Mouse (Mus musculus) ES-E14 (cell line): ENCODE measurements at regions not wholly inside any gene's neighbourhood (a gene's known extent, or its start where the extent isn't known, plus 50 kb on each side); places are given as distances from the start of the nearest gene placed in this dataset.

Source experiments
- DNase-seq: peaks from one replicate; pipeline ENCODE4 v3.0.0-alpha.2; 2013; ENCODE audit warnings: low read depth, low spot score
- H3K27ac ChIP-seq: 2 replicates; pipeline ENCODE4 v1.5.1; 2012; ENCODE audit warnings: low read depth, mild to moderate bottlenecking, low read length, moderate library complexity, mixed read lengths; ENCODE audit not compliant: poor library complexity, insufficient read depth, severe bottlenecking
- H3K36me3 ChIP-seq: 2 replicates; pipeline ENCODE4 v1.6.1; 2012; ENCODE audit warnings: mild to moderate bottlenecking, low read length, moderate library complexity, mixed read lengths; ENCODE audit not compliant: control insufficient read depth, poor library complexity, insufficient read depth, severe bottlenecking
- H3K4me1 ChIP-seq, 2 experiments: fragments of 150-350 bp in 1 of 2; sonication (generic) in 1 of 2; 2 replicates each; pipeline ENCODE4 v1.6.1; 2012; ENCODE audit warnings: low read length in 2 of 2, mild to moderate bottlenecking in 1 of 2, mixed read lengths in 1 of 2; ENCODE audit not compliant: control insufficient read depth in 2 of 2, insufficient read depth in 2 of 2, poor library complexity in 1 of 2
- H3K4me3 ChIP-seq, 2 experiments: fragments of 150-350 bp in 1 of 2; sonication (generic) in 1 of 2; 2 replicates each; pipeline ENCODE4 v1.5.1; 2012; ENCODE audit warnings: low read length in 2 of 2, low read depth in 1 of 2, mild to moderate bottlenecking in 1 of 2, mixed read lengths in 1 of 2; ENCODE audit not compliant: insufficient read depth in 1 of 2, poor library complexity in 1 of 2, severe bottlenecking in 1 of 2
- H3K9ac ChIP-seq: 2 replicates; pipeline ENCODE4 v1.6.1; 2012; ENCODE audit warnings: low read depth, mild to moderate bottlenecking, low read length, mixed read lengths; ENCODE audit not compliant: poor library complexity, insufficient read depth, severe bottlenecking
- H3K9me3 ChIP-seq: fragments of 150-350 bp; sonication (generic); 2 replicates; pipeline ENCODE4 v1.6.1; 2012; ENCODE audit warnings: low read depth, mild to moderate bottlenecking, low read length; ENCODE audit not compliant: control insufficient read depth, insufficient read depth
- CHD2 ChIP-seq: IDR thresholded peaks from 2 replicates; pipeline ENCODE4 v1.6.1; 2014; ENCODE audit warnings: mild to moderate bottlenecking, low read depth, low read length, inconsistent platforms
- HCFC1 ChIP-seq: IDR thresholded peaks from 2 replicates; pipeline ENCODE4 v1.6.1; 2012; ENCODE audit warnings: low read length, inconsistent platforms, borderline replicate concordance; ENCODE audit not compliant: insufficient read depth
- MAFK ChIP-seq: IDR thresholded peaks from 2 replicates; pipeline ENCODE4 v1.6.1; 2014; ENCODE audit warnings: mild to moderate bottlenecking, low read depth, low read length, inconsistent platforms; ENCODE audit not compliant: insufficient read depth
- ZC3H11A ChIP-seq: IDR thresholded peaks from 2 replicates; pipeline ENCODE4 v1.6.1; 2012; ENCODE audit warnings: low read depth, mild to moderate bottlenecking, inconsistent platforms, low read length, borderline replicate concordance
- ZNF384 ChIP-seq: IDR thresholded peaks from 2 replicates; pipeline ENCODE4 v1.6.1; 2012; ENCODE audit warnings: low read depth, low read length, inconsistent platforms
- in situ Hi-C, 2 experiments: fragments of 600-800 bp; cut with MboI; formaldehyde crosslinking; loops; one replicate each; pipeline ENCODE4 v1.15.1; 2025; ENCODE audit warnings: low sequenced_read_pairs in 2 of 2, inconsistent platforms in 1 of 2; ENCODE audit not compliant: unreplicated experiment in 2 of 2

DNA sequence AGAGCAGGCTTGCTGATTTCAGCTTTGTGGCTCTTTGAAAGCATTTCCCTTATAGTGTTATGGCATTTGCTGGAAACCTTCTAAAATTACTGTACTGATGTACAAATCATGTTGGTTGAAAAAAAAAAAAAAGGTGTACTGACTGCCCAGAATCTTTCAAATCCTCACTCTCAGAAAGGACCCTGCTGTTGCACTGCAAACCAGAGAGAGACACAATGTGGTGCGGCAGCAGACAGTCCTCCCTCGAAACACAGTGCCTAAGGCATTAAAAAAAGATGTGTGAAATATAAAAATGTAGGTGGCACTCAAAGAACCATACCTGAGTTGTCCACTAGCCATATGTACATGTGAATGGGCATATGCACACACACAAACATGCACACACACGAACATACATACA is 128.3 kb downstream of the Actr3 start:
- H3K4me3 ChIP-seq, result no peak overlapping the region
- no peaks in the 10 kb centered on the region for H3K4me1 ChIP-seq
- TF ChIP-seq HCFC1 (no peak), MAFK (no peak), ZC3H11A (no peak), CHD2 (no peak), ZNF384 (no peak)
- no peaks in the 10 kb centered on the region for H3K36me3 ChIP-seq
- DNase-seq, result no peak
- in situ Hi-C loops, result no loop called here
- H3K9ac ChIP-seq, result no peak overlapping the region
- H3K27ac ChIP-seq, result no peak overlapping the region
- no peaks in the 10 kb centered on the region for H3K9me3 ChIP-seq

DNA sequence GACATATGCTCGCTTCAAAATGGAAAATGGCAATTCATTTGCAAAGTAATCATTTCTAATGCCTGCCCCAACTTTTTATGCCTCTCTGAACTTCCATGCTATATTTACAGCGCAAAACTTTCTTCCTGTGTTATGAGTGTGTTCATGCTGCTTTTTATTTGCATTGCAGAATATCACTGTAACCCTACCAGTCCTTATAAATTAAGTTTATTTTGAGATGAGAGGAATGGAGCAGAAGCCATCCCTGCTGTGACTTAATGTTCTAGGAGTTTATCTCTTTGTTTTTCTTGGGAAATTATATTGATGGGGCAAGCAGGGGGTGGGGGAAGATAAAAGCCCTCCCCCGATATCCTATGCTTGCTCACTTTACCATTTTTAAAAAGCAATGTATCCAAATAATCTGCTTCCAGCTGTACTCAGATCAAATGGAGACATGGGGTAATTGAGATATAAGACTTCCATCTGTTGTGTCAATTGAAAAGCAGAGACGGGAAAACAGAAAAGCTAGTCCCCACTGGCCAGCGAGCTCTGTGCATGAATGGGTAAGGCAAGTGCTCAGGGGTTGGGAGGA is 136.9 kb downstream of the Actr3 start:
- TF ChIP-seq CHD2 (no peak), ZC3H11A (no peak), ZNF384 (no peak), MAFK (no peak), HCFC1 (no peak)
- Histone ChIP-seq H3K27ac (no peak overlapping the region), H3K4me3 (no peak overlapping the region), H3K36me3 (no peaks in the 10 kb centered on the region), H3K9ac (no peak overlapping the region), H3K4me1 (no peaks in the 10 kb centered on the region), H3K9me3 (no peaks in the 10 kb centered on the region)
- no peak for DNase-seq
- in situ Hi-C loops, result no loop called here

DNA sequence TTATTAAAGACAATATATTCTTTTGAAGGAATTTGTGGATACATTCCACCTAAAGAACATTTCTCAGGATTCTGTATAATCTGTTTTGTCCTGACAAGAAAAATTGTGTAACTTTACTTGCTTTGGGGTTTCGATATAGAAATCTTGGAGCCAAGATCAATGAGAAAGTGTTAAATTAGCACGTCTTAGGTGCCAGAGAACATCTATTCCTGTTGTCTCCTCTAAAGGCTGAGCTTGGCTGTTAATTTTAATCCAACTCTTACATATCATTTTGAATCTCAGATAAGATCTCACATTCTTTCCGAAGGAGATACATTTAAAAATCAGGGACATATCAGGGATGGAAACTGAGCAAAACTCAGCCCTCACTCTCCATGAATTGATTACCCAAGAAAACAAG is 139.9 kb downstream of the Actr3 start:
- no peak for DNase-seq
- no peaks in the 10 kb centered on the region for H3K36me3 ChIP-seq
- H3K9me3 ChIP-seq, result no peaks in the 10 kb centered on the region
- H3K4me3 ChIP-seq, result no peak overlapping the region
- no peak overlapping the region for H3K27ac ChIP-seq
- H3K9ac ChIP-seq, result no peak overlapping the region
- no peak for TF ChIP-seq HCFC1
- no peak for TF ChIP-seq CHD2
- no peaks in the 10 kb centered on the region for H3K4me1 ChIP-seq
- in situ Hi-C loops, result no loop called here

DNA sequence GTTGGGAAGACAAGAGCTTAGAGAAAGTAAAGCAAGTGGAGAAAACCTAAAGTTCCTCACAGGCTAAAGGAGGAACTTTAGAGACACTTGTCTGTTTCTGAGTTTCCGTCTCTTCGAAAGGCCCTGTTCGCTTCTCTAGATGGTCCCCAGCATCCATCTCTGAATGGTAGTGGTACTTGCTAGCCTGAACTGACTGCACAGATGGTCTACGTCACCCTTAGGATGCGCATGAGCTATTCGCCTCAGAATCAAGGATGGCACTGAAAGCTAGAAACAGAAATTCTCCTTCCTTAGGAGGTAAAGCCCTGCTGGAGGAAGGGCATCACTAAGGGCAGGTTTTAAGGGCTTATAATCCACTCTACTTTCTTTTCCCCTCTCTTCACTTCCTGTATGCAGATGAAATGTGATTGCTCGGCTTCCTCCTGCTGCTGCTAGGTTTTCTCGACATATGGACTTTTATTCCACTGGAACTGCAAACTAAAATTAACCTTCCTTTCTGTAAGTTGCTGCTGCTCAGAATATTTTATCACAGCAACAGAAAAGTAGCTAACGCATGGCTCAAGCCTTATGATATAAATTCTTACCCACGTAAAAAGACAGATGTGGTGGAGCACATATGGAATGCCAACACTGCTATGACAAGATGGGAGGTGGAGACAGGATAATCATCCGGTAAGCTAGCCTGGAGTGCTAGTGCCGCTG is 145.1 kb downstream of the Actr3 start:
- no peak overlapping the region for H3K9ac ChIP-seq
- H3K4me1 ChIP-seq, result 0 out of 4 replicates have a peak, but pooled peaks cover 0 to 2% of the 10 kb centered on the region in 2 experiments
- no peaks in the 10 kb centered on the region for H3K36me3 ChIP-seq
- H3K9me3 ChIP-seq, result no peaks in the 10 kb centered on the region
- in situ Hi-C loops, result no loop called here
- H3K27ac ChIP-seq, result no peak overlapping the region
- no peak overlapping the region for H3K4me3 ChIP-seq
- TF ChIP-seq ZC3H11A, result no peak
- no peak for TF ChIP-seq ZNF384
- no peak for TF ChIP-seq HCFC1
- TF ChIP-seq CHD2, result no peak
- no peak for TF ChIP-seq MAFK
- DNase-seq, result no peak

DNA sequence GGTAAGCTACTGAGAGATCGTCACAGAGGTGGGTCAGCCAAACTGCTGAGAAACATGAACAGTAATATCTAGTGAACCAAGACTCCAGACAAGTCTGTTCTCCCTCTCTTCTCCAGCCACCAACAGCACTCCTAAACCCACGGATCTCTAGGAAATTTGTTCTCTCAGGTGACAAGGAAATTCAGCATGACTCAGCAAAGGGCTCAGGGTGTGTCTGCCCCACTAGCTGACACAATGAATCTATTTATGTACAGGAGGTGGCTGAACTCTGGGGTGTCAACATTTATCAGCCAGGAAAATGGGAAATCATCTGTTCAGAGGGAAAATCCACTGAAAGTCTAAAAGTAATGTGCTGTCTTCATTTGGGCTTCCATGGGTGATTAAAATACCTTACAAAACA is 149.2 kb downstream of the Actr3 start:
- TF ChIP-seq HCFC1, result no peak
- peak; percentile 82 for TF ChIP-seq MAFK
- no peak for DNase-seq
- H3K9me3 ChIP-seq, result no peaks in the 10 kb centered on the region
- no peak overlapping the region for H3K27ac ChIP-seq
- no peak overlapping the region for H3K9ac ChIP-seq
- H3K4me3 ChIP-seq, result no peak overlapping the region
- H3K36me3 ChIP-seq, result no peaks in the 10 kb centered on the region
- 0 out of 4 replicates have a peak, but pooled peaks cover 0 to 2% of the 10 kb centered on the region in 2 experiments for H3K4me1 ChIP-seq
- in situ Hi-C loops, result no loop called here
